Mouse (Mus musculus): ENCODE data around the gene Bcl2l12. TPM values are rescaled to one million over a fixed set of nuclear protein-coding genes. Genes with fewer than 3 reads are reported as not detected.
"Not testable (repeated sequence)": the region's sequence is repeated elsewhere in the genome, so short reads cannot be mapped to it uniquely, and the experiment has no call there.

Bcl2l12 gene
- 1 to 10 TPM; 4.4 to 4.7 TPM for total RNA-seq (2021)

DNA sequence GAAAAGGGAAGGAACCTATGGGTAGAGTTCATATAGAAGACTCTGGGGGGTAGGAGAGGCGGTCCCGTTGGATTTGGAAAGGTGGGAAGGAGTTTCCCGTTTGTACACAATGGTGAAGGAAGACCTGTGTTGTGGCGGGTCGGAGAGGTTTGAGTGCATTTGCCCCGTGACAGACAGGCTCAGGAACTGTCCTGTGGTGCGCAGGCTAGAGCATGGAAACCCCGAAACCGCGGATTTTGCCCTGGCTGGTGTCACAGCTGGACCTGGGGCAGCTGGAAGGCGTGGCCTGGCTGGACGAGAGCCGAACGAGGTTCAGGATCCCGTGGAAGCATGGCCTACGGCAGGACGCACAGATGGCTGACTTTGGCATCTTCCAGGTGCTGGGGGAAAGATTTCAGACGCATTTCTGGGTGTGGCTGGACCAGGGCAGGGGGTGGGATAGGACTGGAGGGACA lies at the start of gene Bcl2l12:
Bcl2l12 (minus strand) TSS at position 212 of the 455 bp plus-strand sequence.
- intact Hi-C loops (cut with DNase I): no loop called here
- DNase-seq: peak; percentile 54

DNA sequence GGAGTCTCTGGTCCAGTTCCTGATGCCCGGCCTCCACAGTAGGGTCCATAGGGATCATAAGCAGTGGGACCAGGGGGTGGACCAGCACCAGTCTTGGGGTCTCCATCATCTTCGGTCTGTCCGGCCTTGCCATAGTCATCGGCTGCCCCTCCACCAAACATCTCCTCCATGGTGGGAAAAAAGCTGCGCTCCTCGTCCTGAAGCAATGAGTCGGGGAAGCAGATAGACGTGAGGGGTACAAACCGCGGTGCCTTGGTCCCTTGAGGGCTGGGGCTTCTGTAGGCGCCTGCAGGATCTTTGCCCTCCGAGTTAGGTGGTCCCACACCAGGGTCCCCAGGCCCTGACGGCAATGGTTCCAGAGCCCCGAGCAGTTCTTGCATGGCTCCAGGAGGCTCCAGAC lies 49.0 kb upstream of the Bcl2l12 start:
- DNase-seq: no peak
- intact Hi-C loops (cut with DNase I): no loop called here

DNA sequence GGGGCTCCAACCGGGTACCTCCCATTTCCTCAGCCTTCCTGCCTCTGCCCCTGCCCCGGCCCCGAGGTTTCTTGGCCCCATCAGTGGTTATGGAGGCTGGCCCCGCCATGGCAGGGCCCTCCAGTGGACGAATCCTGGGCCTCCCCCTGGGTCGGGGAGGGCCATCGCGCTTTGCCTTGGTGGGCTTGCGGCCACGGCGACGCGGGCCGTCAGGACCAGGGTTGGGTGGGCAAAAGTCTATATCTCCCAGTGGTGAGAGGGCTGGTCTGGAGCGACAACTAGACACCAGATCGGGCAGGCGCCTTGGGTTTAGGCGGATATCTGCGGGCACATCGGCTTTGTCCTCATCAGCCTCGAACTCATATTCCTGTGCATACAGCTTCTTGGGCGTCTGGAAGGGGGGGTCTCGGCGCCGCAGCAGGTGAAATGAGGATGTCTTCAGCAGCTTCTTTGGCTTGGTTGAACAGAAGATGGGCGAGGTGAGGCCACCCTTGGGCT lies 48.4 kb upstream of the Bcl2l12 start:
- intact Hi-C loops (cut with DNase I): no loop called here
- DNase-seq: no peak

DNA sequence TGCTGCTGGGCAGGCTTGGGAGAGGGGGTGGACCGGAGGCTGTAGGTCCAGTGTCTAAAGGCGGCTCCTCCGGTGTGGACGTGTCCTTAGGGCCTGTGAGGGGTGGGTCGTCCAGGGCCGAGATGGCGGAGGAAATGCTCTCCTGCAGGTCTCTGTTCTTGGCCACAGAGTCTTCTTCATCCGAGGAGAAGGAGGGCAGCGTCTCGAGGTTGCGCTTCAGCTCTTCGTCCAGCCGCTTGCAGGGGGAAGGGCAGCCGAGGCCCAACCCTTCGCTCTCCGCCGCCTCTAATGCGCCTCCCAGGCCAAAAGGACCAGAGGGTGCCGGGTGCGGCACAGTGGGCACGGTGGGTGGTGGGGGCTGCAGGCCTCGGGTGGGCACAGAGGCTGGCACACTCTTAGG lies 47.2 kb upstream of the Bcl2l12 start:
- intact Hi-C loops (cut with DNase I): no loop called here
- DNase-seq: no peak

DNA sequence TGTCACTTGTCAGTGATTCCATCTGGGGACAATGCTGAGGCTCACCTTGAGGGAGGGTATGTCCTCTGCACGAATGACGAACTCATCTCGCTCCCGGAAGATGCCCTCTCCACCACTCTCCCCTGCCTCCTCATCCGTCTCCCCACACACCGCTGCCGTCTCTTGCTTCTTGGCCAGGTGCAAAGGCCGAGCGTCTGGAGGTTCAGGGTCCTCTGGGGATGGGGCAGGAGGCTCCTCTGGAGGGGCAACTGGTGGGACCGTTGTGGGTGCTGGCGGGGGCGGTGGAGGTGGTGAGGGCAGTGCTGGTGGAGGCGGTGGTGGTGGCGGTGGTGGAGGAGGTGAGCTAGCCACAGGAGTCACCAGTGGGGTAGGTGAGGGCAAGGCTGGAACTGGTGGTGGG lies 44.8 kb upstream of the Bcl2l12 start:
- intact Hi-C loops (cut with DNase I): no loop called here
- no peak for DNase-seq

DNA sequence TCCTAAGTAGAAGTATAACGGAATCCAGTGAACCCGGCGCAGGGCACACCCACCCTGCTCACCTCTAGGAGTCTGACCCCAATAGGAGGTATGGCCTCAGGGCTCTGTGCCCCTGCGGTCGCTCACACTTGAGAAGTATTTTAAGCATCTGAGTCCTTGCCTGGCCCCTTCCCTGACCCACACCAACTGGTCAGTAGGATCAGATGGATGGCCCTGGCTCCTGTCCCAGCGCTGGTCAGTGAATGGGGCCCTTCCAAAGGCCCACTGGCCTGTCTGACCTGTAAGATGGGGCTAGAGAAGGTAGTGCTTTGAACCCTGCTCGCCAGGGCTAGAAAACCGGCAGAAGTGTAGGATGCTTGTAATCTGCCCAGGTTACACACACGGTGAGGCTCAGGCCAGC lies 42.3 kb upstream of the Bcl2l12 start:
- intact Hi-C loops (cut with DNase I): no loop called here
- DNase-seq: no peak

DNA sequence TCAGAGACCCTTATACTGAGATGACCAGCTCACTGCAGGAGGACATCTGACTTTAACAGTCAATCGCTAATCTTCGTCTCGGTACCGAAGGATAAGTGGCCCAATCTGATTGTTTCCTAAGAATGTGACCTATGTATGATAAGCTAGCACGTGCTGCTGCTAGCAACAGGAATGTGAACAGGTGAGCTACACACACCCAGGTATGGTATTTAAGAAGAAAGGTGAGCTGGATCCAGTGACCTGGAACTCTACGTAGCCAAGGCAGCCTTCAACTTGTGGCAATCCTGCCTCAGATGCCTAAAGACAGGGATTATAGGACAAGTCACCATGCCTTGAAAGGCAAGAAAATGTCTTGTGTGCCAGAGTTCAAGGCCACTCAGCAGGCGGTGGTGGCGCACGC lies 39.9 kb upstream of the Bcl2l12 start:
- intact Hi-C loops (cut with DNase I): no loop called here
- DNase-seq: no peak

DNA sequence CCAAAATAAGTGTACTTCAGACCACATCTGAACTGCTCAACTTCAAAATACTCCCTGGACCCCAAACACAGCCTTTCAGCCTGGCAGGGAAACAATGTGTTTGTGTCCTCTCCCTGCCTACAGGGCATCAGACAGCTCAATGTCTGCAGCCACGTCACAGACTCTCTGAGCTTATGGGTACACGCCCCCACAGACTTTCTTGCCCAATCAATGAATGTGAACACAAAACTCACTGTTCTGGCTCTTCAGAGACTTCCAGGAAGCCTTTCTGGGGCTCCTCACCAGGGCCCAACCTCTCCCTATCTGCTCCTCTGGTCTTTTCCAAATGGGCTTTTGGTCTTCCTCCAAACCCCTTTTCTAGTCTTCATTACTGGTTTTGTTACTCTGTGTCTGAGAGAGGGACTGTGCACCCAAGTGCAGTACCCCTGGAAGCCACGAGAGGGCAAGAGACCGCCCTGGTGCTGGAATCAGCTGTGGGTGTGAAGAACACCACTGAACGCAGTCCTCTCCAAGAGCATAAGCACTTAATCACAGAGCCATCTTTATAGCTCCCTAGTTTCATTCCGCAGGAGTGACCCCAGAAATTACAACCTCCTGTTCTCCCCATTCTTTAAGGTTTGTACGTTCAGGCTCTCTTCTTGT lies 39.3 kb upstream of the Bcl2l12 start:
- intact Hi-C loops (cut with DNase I): no loop called here
- peak; percentile 56 for DNase-seq

DNA sequence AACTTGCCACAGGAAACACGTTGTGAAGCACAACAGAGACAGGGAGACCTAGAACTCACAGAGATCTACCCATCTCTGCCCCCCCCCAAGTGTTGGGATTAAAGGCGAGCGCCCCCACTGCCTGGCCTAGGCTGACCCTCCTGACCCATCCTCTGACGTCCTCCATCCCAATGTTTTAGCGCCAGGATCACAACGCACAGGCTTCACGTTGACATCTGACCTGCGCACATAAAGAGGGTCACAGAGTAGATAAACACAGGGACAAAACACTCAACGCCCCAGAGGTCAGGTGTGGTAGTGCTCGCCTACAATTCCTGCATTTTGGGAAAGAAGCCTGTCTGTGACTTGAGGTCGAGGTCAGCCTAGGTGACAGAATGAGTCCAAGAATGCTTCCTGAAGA lies 38.2 kb upstream of the Bcl2l12 start:
- intact Hi-C loops (cut with DNase I): no loop called here
- no peak for DNase-seq

DNA sequence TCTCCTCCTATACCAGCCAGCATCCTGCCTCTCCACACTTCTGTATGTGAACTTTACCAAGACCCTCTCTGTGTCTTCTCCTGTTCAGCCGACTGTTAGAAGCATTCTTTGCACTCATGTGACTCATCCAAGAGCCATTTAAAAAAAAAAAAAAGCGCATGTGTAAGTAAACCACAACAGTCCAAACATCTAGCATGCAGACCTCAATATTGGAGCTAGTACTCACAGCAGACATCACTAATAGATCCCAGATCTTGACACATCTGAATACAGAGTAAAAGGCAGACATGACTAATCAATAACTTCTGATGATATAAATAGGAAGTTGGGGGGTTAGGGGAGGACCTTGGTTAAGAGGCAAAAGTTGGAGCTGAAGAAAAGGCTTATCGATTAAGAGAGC lies 37.1 kb upstream of the Bcl2l12 start:
- intact Hi-C loops (cut with DNase I): no loop called here
- no peak for DNase-seq

DNA sequence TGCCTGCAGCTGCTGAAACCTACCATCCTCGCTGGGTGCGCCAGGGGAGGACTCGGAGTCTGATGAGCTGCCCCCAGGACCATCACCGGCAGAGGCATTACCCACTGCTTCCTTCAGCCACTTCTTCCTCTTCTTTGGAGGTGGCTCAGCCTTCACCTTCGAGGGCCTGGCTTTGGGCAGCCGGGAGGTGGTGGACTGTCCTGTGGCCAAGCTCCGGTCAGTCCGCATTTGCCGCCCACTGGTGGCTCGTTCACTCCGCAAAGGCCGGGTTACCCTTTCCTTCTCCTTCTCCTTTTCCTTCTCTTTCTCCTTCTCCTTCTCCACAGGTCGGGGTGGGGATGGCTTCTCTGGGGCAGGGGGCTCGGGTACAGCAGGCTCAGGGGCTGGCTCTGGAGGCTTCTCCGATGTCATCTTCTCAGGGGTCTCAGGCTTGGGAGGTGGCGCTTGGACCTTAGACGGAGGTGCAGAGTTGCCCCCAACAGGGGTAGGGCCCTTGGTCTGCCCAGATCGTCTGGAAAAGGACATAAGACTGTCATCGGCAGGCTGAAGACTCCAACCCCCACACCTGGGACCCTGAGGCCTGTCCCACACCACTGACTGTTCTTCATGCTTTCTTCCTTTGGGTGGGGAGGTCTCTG lies 35.3 kb upstream of the Bcl2l12 start:
- no peak for DNase-seq
- intact Hi-C loops (cut with DNase I): no loop called here

DNA sequence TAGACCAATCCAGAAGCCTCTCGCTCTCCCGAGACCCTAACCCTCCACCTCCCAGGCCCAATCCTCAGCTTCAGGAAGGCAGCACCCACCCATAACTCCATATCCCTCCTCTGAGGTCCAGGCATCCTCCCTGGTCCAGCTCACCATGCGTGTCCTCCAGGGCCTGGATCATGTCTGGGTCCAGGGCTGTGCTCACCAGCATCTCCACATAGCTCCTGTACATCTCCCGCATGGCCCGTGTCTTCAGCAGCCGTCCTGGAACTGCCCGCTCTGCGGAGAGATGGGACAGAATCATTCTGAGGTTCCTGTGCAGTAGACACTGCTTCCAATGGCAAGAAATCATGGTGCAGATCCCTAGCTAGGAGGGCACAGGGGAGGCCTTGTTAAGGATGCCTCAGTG lies 32.3 kb upstream of the Bcl2l12 start:
- no peak for DNase-seq
- intact Hi-C loops (cut with DNase I): no loop called here

DNA sequence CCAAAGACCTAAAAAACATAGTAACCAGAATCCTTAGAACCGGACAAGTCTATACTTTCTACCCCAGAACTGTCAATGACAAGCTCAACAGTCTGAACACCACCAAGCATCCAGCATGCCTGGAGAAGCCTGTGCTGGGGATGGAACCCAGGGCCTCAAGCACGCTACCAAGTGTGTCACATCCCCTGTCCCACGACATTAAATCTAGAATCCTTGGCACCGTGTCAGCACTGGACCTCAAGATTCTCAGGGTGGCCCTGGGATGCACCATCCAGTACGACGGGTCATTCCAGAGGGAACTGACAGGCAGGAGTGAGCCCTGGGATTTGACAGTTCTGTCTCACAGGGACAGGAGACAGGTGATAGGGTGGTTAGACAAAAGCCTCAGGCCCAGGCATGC lies 31.5 kb upstream of the Bcl2l12 start:
- intact Hi-C loops (cut with DNase I): no loop called here
- no peak for DNase-seq

DNA sequence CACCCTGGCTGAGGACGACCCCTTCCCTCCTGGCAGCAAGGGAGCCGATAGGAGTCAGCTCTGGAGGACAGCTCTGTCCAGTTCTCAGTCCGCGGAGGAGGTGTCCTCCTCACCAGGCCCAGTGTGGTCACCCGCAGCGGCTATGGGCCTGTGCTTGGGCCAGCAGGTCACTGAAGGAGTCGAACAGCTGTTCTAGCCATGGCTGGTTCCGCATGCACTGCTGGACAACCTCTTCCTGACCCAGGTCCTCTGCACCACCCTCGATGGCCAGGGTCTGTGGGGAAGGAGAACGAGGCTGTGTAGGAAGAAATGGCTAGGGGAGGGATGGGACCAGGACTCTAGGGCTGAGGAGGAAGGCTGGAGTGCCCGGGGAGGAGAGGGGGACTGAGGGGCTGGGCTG lies 29.8 kb upstream of the Bcl2l12 start:
- intact Hi-C loops (cut with DNase I): no loop called here
- no peak for DNase-seq

DNA sequence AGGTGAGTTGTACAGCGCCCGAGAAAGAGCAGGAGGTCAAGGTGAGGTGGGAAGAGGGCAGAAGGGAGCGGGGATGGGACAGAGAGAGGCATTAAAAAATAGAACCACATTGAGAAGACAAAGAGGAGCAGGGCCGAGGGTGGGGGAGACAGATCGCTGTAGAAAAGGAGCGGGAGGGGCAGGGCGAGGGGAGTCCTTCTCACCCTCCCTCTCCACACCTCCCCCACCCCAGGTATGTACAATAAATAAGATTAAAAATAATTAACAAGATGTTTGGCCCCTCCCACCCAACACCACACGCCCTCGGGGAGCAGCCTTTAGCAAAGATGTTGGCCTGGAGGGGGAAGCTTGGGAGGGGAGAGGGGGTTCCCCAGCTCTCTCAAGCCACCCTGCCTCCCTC lies 29.2 kb upstream of the Bcl2l12 start:
- intact Hi-C loops (cut with DNase I): no loop called here
- no peak for DNase-seq

DNA sequence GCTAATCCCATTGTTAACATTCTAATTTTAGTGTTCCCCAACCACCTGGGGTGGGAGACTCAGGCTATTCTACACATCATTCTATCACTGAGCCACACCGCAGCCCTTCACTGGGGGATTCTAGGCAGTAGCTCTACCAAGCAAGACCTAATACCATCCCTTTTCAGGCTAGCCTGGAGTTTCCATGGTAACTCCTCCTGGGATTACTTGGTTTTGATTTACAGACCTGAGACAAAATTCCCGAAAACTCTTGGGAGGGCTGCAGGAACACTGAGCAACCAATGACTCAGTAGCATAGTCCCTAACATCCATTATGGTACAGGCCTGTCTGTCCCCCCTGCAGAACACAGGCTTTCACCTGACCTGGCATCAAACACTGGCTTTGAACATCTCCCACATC lies 27.7 kb upstream of the Bcl2l12 start:
- intact Hi-C loops (cut with DNase I): no loop called here
- DNase-seq: no peak

DNA sequence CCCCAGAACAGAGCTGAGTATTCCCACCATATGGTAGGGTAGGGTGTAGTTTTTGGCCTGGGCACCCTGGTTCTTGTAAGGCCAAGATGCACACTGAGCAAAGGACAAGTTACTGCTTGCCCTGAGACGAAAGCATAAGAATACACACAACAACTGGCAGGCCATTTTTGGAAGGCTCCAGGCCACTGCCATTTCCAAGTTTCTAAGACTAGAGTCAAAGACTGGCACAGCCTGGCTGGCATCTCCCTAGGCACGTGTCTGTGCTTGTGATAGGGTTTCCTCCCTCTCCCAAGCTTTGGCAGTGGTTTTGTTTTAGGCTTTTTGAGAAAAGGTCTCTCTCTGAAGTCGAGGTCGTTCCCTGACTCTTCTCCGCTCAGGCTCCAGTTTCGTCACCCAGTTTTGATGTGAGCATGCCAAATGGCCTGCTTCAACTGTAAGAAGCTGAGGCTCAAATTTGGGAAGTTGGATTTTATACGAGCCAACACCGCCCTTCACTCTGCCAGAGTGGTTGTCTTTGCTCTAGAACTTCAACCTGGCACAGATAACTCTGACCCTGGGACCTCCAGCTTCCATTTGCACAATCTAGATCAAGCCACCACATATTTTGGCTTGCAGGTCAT lies 27.2 kb upstream of the Bcl2l12 start:
- no peak for DNase-seq
- intact Hi-C loops (cut with DNase I): no loop called here

DNA sequence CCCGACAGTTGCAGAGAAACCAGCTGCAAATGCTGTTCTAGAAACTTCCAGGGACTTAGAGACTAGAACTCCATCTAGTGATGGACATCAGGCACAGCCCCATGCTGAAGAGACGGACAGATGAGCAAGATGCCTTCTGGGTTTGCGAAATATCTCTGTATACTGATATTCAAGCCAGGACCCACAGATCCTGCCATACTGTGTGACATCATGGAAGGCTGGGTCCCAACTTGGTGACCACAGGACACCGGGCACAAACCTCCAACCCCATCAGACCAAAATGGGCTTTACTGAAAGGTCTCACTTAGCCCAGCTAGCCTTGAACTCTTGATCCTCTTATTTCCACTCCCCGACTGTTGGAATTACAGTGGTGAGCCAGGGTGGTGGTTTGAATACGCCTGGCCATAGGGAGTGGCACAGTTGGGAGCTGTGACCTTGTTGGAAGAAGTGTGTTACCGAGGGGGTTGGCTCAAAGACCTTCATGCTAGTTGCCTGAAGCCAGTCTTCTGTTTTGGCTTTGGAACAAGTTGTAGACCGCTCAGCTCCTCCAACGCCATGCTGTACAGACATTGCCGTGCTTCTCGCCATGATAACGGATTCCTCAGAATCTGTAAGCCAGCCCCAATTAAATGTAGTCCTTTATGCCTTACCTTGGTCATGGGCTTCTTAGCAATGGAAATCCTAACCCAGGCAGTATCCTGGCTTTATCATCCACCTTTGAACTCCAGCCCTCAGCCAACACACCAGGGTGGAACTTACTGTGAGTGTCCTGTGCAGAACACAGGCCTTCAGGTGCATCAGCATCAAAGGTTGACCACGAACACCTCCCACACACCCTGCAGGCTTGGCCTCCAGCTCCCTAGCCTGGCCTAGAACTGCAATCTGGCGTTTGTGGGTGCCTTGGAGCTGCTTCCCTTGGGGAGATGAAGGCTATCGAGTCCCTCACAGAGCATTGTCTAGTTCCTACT lies 26.1 kb upstream of the Bcl2l12 start:
- intact Hi-C loops (cut with DNase I): no loop called here
- no peak for DNase-seq

DNA sequence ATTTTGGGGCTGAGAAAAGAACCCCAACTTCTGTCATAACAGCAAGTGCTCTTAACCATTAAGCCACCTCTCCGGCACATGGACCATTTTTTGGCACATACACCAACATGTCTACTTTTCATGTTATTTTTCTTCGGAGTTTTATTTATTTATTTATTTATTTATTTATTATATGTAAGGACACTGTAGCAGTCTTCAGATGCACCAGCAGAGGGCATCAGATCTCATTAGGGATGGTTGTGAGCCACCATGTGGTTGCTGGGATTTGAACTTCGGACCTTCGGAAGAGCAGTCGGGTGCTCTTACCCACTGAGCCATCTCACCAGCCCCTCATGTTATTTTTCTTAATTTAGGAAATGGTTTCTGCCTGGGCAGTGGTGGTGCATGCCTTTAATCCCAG lies 25.2 kb upstream of the Bcl2l12 start:
- intact Hi-C loops (cut with DNase I); DNase-seq: not testable (repeated sequence)

DNA sequence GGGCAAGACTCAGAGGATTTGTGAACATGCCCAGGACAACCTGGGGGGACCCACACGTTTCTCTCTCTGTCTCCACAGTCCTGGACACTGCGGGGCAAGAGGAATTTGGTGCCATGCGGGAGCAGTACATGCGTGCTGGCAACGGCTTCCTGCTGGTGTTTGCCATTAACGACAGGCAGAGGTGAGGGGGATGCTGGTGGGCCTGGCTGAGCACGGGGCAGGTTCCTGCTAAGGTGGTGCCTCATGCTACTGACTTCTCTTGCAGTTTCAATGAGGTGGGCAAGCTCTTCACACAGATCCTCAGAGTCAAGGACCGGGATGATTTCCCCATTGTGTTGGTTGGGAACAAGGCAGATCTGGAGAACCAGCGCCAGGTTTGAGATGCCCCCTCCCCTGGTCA lies 21.7 kb upstream of the Bcl2l12 start:
- intact Hi-C loops (cut with DNase I): no loop called here
- no peak for DNase-seq

DNA sequence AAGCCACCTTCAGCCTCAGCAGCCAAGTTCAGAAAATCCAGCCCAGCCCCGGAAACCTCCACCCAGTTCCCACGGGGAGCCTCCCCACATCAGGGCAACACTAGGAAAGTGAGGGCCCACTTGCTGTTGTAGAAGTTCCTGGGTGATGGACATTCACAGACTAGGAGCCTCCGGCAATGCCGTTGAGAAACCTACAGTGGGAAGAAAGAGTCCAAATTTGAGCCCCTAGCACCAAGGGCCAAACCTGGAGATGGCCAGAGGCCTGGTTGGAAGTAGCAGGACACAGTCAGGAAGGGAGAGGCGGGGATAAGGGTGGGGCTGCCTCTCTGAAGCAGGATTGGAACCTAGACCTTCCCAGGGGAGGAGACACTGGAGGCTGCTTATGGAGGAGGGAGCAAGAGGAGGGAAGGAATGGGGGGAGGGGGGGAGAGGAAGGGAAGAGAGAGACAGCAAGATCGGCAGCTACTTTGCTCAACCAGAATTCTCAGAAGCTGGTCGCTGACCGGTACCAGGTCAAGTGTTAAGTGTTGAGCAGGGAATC lies 20.6 kb upstream of the Bcl2l12 start:
- intact Hi-C loops (cut with DNase I): no loop called here
- no peak for DNase-seq
